Mouse (Mus musculus) intestine, postnatal 0 days (tissue): Measurements from ENCODE around the gene Dnmt3a. TPM values are rescaled to one million over a fixed set of nuclear protein-coding genes. Genes with fewer than 3 reads are reported as not detected.

ENCODE experiments used
- ATAC-seq: fragments of 200-750 bp; cut with Nextera tagmentation; 2 replicates; pipeline ENCODE4 v1.8.0; 2017; ENCODE audit warnings: mild to moderate bottlenecking, moderate TSS enrichment, moderate library complexity
- H3K27ac ChIP-seq: fragments of 300-500 bp; sonication (generic); 2 replicates; pipeline ENCODE4 v1.5.1; 2014; ENCODE audit warnings: mild to moderate bottlenecking, low read depth, low read length, moderate library complexity
- H3K27me3 ChIP-seq: fragments of 300-500 bp; sonication (generic); replicated peaks from 2 replicates; pipeline ENCODE4 v1.6.1; 2014; ENCODE audit warnings: low read length, mixed read lengths; ENCODE audit not compliant: control insufficient read depth, insufficient read depth
- H3K36me3 ChIP-seq: fragments of 300-500 bp; sonication (generic); 2 replicates; pipeline ENCODE4 v1.6.1; 2014; ENCODE audit warnings: mild to moderate bottlenecking, moderate library complexity; ENCODE audit not compliant: control insufficient read depth, insufficient read depth
- H3K4me1 ChIP-seq: fragments of 300-500 bp; sonication (generic); replicated peaks from 2 replicates; pipeline ENCODE4 v1.6.1; 2014; ENCODE audit warnings: antibody characterized with exemption, low read length, mixed read lengths; ENCODE audit not compliant: control insufficient read depth, insufficient read depth
- H3K4me2 ChIP-seq: fragments of 300-500 bp; sonication (generic); replicated peaks from 2 replicates; pipeline ENCODE4 v1.6.1; 2014; ENCODE audit warnings: low read depth, mild to moderate bottlenecking, moderate library complexity
- H3K4me3 ChIP-seq: fragments of 300-500 bp; sonication (generic); 2 replicates; pipeline ENCODE4 v1.5.1; 2014; ENCODE audit warnings: low read depth, low read length
- H3K9ac ChIP-seq: fragments of 300-500 bp; sonication (generic); 2 replicates; pipeline ENCODE4 v1.6.1; 2014; ENCODE audit warnings: mild to moderate bottlenecking, low read depth, low read length
- H3K9me3 ChIP-seq: fragments of 300-500 bp; sonication (generic); 2 replicates; pipeline ENCODE4 v1.6.1; 2016; ENCODE audit warnings: mixed run types; ENCODE audit not compliant: control insufficient read depth
- CTCF ChIP-seq: sonication (generic); IDR thresholded peaks from 2 replicates; pipeline ENCODE4 v1.5.1; 2016; ENCODE audit warnings: low read depth, mild to moderate bottlenecking, control low read depth, antibody characterized with exemption, moderate library complexity
- WGBS: fragments of 180-500 bp; shearing (Covaris S2); extraction: QIAGEN DNeasy Blood & Tissue Kit; methylation state at CpG from one replicate; pipeline ENCODE4 v1.1.7; 2014; 5-methylcytosine and 5-hydroxymethylcytosine counted together
- polyA plus RNA-seq: library from polyadenylated mRNA; unstranded; fragments of >200 nt; fragmentation: Nextera tagmentation; extraction: Ambion mirVana; gene quantifications from 2 replicates; pipeline ENCODE4 v1.2.1, GENCODE M21; 2015

Dnmt3a gene
- polyA plus RNA-seq, result 33.9 and 42.2 TPM in 2 replicates

DNA sequence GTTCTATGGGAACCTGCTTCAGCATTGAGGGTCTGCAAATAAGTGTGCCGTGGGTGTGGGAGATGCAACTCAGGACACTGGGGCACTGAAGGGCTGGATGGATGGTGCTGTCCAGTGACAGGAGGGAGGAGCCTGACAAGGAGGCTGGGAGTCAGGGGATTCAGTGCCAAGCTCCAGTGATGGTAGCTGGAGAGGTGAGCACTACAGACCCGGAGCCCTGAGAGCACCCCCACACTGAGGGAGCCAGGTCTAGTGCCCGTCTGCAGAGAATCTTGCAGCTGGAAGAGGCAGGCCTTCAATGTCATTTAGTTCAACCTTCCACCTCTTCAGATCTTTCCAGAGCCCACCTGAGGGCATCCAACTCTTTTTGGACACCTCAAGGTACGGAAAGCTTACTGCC lies at the start of gene Dnmt3a:
Gene Dnmt3a (plus strand): TSS at position 156 of the 400 bp plus-strand sequence.
- ATAC-seq, result no peak; the same call in 1 of the 2 replicates

DNA sequence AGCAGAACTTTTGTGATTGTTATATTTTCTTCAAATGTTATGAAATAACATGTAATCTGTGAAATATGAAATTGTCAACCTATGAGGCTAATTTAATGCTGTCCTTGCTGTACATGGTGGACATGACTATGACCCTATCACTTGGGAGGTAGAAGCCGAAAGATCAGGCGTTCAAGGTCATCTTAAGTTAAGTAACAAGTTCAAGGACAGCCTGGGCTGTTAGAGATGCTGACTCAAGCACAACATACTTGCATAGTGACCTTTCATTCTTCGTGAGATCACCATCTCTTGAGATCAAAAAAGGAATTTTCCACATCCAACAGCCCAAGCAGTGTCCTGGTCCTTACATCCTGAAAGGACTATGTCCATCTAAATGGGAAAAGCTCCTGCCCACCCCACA lies 49.6 kb upstream of the Dnmt3a start:
- 95% methylated on average over 3 of the region's 3 CpGs for WGBS
- ATAC-seq, result no peak
- no peaks in the 10 kb centered on the region for H3K36me3 ChIP-seq
- no peak for TF ChIP-seq CTCF
- peaks cover 7% of the 10 kb centered on the region; the same call in 1 of the 2 replicates for H3K4me1 ChIP-seq
- H3K4me2 ChIP-seq, result no peak overlapping the region
- H3K4me3 ChIP-seq, result no peak overlapping the region
- H3K27me3 ChIP-seq, result no peaks in the 10 kb centered on the region
- no peak overlapping the region for H3K27ac ChIP-seq
- H3K9me3 ChIP-seq, result no peaks in the 10 kb centered on the region
- no peak overlapping the region for H3K9ac ChIP-seq

More for the DNA sequence above, at the start of gene Dnmt3a:
- Histone ChIP-seq H3K9ac (peak within 1 kb of the TSS; percentile 95), H3K4me3 (peak within 1 kb of the TSS; percentile 91), H3K4me2 (peak within 1 kb of the TSS; percentile 90), H3K27me3 (no peaks in the 10 kb centered on the region), H3K4me1 (peaks cover 18% of the 10 kb centered on the region), H3K9me3 (no peaks in the 10 kb centered on the region), H3K36me3 (no peaks in the 10 kb centered on the region), H3K27ac (peak within 1 kb of the TSS; percentile 96)
- TF ChIP-seq CTCF, result no peak
- 16% methylated on average over 4 of the region's 4 CpGs for WGBS

DNA sequence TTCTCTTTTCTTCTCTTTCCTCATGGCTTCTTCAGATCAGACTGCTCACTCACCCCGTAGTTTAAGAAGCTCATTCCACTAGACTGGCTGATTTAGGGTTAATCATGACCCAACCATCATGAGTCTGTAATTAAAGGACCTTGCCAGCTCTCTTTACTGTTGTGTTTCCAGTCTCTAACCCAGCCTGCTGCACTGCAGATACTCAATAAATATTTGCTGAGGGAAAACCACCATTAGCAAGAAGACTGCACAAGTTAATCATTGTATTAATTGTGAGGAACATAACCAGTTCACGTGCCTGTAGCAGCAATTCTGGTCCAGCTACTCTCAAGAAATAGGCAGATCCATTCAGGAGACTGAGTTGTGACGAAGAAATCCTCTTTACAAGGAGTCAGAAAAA lies 47.7 kb upstream of the Dnmt3a start:
- Histone ChIP-seq H3K9me3 (no peaks in the 10 kb centered on the region), H3K4me1 (peaks cover 7% of the 10 kb centered on the region; the same call in 1 of the 2 replicates), H3K27me3 (no peaks in the 10 kb centered on the region), H3K36me3 (no peaks in the 10 kb centered on the region), H3K4me2 (no peak overlapping the region), H3K27ac (no peak overlapping the region), H3K4me3 (no peak overlapping the region), H3K9ac (no peak overlapping the region)
- 56% methylated on average over 3 of the region's 3 CpGs for WGBS
- no peak for TF ChIP-seq CTCF
- ATAC-seq, result no peak

DNA sequence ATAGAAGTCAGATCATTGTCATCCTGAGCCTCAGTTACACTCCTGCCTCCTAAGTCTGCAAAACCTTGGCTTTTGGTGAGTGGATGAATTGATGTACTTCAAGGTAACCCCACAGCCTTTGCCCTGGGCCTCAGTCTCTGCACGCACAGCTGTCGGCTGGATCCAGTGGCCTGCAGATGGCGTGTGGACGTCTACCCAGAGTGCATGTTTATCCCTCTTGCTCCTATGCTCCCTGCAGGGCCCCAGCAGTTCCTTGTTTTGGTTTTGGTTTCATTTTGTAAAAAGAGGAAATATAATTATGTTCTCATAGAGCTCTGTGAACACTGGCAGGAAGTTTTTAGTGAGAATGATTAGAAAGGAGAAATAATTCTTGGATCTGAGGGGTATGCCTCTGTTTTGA lies 46.4 kb upstream of the Dnmt3a start:
- Histone ChIP-seq H3K4me3 (no peak overlapping the region), H3K27me3 (no peaks in the 10 kb centered on the region), H3K36me3 (no peaks in the 10 kb centered on the region), H3K4me1 (peaks cover 7% of the 10 kb centered on the region; the same call in 1 of the 2 replicates), H3K27ac (no peak overlapping the region; the same call in 1 of the 2 replicates), H3K9me3 (no peaks in the 10 kb centered on the region), H3K4me2 (no peak overlapping the region; the same call in 1 of the 2 replicates), H3K9ac (no peak overlapping the region)
- peak; percentile 88 for ATAC-seq
- TF ChIP-seq CTCF, result peak; percentile 85
- WGBS, result 2% methylated on average over 4 of the region's 4 CpGs

DNA sequence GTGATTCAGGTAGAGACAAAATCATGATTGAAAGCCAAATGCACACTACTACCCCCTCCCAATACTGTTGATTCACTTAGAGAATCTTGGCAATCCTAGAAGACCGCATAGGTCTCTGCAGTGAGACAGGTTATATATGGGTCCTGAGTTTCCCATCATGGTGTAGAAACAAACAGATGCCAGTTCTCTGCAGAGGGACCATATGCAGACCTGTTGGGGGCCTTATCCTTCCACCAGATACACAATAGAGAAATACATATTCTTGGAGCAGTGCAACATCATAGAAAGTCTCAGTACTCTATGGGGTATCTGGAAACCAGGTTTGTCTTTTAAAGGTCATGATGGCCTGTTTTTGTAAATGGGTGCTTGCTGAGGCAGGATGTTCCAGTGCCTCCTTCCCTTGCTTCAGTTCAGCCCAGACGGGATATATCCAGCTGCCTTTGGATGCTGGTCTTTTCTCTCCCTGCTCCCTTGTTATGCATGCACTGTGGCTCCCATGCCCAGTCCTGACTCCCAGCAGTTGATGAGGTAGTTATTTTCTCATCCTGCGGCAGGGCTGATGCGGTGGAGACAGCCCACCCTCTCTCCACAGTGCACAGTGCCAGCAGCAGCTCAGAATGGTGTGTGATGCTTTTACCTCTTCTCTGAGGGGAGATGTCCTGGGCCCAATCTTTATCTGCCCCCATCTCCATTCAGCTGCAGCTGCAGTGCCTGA lies 44.8 kb upstream of the Dnmt3a start:
- H3K4me1 ChIP-seq, result peaks cover 7% of the 10 kb centered on the region; the same call in 1 of the 2 replicates
- no peak overlapping the region for H3K27ac ChIP-seq
- no peak for ATAC-seq
- no peaks in the 10 kb centered on the region for H3K9me3 ChIP-seq
- no peak overlapping the region for H3K4me3 ChIP-seq
- no peak for TF ChIP-seq CTCF
- WGBS, result 76% methylated on average over 4 of the region's 4 CpGs
- H3K4me2 ChIP-seq, result no peak overlapping the region
- H3K9ac ChIP-seq, result no peak overlapping the region
- no peaks in the 10 kb centered on the region for H3K36me3 ChIP-seq
- H3K27me3 ChIP-seq, result no peaks in the 10 kb centered on the region

DNA sequence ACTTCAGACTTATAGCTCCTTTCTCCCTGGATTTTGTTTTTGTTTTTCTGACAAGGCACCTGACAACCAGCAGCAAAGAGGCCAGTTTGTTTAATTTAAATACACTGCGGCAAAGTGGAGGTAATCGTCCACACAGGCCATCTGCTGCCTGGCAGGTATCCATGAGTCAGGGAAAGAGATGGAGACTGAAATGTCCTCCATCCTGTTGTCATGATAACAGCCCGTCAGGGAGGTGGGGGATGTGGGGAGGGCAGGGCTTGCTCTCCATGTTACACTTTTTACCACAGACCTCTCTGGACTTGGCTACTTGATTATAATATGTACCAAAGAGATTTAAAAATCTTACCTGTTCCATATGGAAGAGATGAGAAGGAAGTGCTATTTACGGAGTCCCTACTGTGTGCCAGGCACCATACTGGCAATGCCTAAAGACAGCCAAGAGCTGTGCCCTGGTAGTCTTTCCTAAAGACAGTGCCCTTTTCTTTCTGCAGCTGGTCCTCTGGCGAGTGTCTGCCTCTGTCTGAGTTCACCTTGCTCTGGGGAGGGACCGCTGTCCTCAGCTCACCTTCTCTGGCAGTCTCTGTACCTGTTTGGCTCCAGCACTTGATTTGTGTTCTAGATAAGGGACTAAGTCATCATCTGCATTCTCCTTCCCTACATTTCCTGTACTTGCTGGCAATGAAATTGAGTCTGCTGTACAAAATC lies 44.1 kb upstream of the Dnmt3a start:
- 64% methylated on average over 6 of the region's 6 CpGs for WGBS
- peaks cover 7% of the 10 kb centered on the region; the same call in 1 of the 2 replicates for H3K4me1 ChIP-seq
- H3K36me3 ChIP-seq, result no peaks in the 10 kb centered on the region
- H3K4me3 ChIP-seq, result no peak overlapping the region
- no peak for TF ChIP-seq CTCF
- ATAC-seq, result no peak
- H3K9me3 ChIP-seq, result no peaks in the 10 kb centered on the region
- H3K4me2 ChIP-seq, result no peak overlapping the region
- no peak overlapping the region for H3K27ac ChIP-seq
- H3K27me3 ChIP-seq, result no peaks in the 10 kb centered on the region
- no peak overlapping the region for H3K9ac ChIP-seq
